Mouse (Mus musculus) lung, postnatal 4 days (tissue): ENCODE data around the gene Psmd14.

Source experiments
- DNase-seq, 2 experiments: peaks; one replicate each; pipeline ENCODE4 v3.0.0; 2021

Gene Psmd14

DNA sequence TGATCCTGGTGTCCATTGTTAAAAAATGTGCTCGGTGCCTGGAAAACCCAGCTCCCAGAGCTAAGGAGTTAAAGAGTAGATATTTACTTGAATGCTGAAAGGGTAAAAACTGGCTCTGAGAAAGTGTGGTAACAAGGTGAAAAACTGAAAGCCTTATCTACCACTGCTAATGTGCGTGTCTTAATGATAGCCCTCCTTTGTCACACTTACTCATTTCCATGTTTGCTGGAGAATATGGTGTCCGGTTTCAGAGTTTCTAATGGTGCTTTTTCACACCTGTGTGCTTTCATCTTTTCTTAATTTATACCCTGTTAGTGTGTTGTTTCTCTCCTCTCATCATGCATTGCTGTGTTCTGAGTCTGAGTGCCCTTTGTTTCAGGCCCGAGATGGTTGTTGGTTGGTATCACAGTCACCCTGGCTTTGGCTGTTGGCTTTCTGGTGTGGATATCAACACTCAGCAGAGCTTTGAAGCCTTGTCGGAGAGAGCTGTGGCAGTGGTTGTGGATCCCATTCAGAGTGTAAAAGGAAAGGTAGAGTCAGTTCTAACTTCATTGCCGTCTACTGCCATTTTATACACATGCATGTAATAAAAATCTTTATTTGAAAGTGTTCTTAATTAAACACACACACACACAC is 53.1 kb downstream of the Psmd14 start:
- DNase-seq: no peak

DNA sequence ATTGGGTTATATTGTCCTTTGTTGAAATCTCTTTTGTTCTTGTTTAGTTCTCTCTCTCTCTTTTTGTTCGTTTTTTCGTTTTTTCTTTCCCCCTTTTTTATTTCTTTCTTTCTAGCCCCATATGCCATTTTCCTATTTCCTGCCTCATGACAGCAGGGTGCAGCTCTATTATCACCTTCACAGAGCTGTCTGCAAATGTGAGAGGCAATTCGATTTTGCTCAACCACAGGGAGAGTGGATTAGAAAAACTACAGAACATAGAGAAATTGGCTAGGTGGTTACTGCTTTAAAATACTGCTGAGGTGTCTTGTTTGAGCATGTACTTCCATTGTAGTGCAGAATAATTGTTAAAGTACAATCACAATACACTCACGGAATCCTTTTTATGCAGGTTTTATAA is 54.0 kb downstream of the Psmd14 start:
- no peak for DNase-seq

DNA sequence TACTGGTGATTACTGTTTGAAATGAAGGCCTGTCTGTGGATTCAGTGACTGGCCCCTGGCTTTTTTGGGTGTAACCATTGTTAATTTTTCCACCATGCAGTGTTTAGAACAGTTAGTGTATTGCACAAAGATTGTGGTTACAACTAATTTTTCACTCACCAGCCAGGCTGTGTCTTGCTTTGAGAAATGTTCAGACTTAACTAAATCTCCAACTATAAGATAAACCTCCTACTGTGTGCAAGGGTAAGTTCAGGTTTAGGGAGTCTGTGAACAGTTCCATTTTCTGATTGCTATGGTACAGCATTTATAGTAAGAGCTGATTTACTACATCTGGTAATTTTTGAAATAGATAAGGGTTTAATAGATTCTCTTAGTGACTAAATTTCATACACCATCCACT is 69.3 kb downstream of the Psmd14 start:
- no peak for DNase-seq

DNA sequence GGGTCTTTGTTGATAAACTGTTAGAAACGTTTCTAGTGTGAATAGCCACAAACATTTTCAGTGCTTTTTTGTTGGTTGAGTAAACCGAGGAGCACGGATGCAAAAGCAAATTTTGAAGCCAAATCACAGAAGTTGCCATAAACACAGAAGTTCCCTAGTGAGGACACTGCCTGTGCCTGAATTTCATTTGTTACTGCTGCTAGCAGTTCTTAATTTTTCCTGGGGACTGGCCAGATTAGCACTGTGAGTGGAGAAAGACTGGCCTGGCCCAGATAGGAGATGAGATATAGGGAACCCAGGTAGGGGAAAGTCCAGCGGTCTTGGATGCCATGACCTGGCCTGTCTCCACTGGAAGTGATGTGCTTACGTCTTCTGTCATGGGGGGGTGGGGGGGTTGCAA is 83.5 kb downstream of the Psmd14 start:
- DNase-seq: no peak

DNA sequence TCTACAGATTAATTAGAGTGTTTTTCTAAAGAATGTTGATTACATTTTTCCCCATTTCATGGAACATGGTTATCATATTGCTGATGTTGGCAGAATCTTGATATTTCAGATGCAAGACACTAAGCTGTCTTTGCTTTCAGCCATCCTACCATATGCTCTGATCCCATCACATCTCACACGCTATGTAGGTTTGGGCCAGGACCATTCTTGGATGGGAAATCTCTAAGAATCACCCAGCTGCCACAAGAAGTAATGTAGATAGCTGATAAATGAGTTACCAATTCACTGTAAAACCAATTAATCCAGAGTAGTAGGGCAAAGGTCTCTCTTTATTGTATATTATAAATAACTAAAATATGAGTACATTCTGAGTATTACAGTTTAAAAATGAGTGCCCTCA is 86.6 kb downstream of the Psmd14 start:
- no peak for DNase-seq

DNA sequence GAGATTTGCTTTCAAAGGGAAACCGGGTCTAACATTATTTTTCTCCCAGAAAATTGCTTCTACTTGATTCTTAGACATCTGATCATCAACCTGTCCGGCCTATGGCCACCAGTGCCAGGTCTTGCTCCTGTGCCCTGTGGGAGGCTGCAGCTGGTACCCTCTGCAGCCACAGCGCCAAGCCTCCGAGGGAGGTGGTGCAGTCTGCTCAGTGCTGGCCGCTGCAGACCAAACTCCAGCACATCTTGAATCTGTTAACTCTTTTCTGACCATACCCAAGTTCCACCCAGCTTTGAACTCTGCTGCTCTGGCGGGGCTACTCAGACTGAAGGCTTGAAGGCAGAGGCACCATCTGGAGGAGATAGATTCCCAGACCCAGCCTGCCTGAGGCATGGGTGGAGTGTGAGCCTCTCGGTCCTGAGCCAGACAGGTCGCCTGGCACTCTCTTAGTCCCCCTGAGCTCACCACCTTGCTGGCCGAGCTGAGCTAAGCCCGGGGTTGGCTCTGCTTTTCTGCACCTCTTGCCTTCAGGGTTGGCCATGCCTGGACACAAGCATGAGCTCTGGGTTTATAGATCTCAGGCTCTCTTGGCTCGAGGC is 91.3 kb downstream of the Psmd14 start, which contains the start of gene Tbr1:
TSS of gene Tbr1 (plus strand) at position 275 of the 596 bp plus-strand sequence.
- peak in 1 of 2 experiments; percentile 21 for DNase-seq

DNA sequence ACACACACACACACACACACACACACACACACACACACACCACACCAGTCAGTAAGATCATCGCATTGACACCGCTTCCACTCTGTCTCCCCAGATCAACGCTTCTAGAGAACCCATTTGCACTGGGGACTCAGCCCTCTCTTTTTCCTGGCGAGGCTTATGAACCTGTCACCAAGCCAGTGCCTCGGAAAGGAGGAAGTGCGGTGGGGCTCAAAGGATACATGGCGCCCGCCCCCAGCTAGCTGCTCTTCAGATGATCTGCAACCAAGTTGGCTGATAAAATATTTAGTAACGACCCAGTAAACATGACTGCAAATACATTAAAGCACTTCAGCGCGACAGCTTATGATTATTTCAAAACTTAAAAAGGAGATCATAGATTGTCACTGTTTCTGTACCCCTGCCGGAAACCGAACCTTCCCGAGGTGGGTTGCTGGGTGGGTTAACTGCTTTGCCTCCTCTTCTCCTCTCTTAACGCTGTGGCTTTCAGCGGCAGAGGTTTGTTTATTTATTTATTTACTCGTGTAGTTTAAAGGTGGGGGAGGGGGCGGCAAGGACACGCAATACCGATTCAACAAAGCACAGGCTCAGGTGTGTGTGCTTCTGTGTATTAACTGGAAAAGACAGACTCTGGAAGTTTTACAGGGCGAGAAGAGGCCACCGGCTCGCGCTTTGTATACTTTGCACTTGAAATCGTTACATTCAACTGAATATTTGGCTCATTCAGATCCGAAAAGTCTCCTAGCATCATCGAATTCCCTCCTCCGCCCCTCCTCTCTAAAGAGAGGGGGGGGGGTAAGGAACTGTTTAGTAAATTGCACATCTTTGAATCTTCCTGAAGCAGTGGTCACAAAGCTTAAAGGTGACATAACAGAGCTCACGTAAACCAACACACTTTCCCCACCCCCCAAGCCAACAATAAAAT is 92.2 kb downstream of the Psmd14 start:
- peak; percentile 6 to 18 for DNase-seq

DNA sequence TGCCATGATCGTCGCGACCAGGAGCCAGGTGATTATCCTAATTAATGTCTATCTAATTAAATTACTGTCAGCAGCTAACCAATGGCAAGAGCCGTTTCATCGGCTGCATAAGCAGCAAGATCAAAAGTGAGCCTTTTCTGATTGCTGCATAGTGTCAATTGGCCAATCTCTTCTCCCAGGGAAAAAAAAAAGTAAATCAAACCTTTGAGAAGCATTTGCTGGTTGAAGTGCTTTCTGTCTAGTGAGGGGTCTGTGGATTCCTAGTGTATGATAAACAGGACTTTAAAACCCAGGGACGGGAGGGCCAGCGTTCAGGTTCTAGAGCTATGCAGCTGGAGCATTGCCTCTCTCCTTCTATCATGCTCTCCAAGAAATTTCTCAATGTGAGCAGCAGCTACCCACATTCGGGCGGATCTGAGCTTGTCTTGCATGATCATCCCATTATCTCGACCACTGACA is 92.9 kb downstream of the Psmd14 start:
- peak in 1 of 2 experiments; percentile 9 for DNase-seq

DNA sequence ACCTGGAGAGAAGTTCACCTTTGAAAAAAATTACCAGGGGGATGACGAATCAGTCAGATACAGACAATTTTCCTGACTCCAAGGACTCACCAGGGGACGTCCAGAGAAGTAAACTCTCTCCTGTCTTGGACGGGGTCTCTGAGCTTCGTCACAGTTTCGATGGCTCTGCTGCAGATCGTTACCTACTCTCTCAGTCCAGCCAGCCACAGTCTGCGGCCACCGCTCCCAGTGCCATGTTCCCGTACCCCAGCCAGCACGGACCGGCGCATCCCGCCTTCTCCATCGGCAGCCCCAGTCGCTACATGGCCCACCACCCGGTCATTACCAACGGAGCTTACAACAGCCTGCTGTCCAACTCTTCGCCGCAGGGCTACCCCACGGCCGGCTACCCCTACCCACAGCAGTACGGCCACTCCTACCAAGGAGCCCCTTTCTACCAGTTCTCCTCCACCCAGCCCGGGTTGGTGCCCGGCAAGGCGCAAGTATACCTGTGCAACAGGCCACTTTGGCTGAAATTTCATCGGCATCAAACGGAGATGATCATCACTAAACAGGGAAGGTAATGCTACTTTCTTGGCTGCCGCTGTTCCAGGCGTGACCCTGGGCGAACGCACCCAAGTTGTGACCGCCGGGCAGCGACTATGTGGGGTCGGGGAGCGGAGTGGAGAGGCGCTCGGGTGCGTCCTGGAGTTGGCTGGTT is 93.5 kb downstream of the Psmd14 start:
- DNase-seq: peak; percentile 10 to 30

DNA sequence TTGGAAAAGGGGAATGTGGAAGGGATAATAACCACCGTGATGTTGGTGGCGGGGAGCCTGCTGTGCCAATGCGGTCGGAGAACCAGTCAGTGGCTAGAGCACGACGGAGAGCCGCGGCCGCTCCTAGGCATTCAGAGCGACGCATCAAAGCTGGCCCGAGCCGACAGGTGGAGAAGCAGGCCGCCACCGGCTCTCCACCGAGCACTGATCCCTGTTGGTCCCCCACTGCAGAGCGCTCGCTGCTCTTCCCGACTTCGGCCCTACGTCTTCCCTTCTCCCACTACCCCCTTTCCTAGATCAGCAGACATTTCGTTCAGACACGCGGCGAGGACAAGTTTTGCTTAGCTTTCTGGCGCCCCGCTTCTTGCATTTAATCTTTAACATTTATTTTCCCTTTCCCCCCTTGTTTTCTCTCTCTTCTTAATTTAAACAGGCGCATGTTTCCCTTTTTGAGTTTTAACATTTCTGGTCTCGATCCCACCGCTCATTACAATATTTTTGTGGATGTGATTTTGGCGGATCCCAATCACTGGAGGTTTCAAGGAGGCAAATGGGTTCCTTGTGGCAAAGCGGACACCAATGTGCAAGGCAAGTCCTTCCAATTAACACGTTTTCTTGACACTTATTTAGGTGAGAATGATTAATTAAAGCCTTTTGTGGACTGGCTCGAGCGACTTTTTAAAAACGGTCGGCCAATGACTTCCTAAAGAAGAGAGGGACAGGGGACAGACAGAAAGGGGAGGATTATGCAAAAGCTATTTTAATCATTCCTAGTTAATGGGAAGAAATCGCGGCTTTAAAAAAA is 94.2 kb downstream of the Psmd14 start:
- peak in 1 of 2 experiments; percentile 17 for DNase-seq

DNA sequence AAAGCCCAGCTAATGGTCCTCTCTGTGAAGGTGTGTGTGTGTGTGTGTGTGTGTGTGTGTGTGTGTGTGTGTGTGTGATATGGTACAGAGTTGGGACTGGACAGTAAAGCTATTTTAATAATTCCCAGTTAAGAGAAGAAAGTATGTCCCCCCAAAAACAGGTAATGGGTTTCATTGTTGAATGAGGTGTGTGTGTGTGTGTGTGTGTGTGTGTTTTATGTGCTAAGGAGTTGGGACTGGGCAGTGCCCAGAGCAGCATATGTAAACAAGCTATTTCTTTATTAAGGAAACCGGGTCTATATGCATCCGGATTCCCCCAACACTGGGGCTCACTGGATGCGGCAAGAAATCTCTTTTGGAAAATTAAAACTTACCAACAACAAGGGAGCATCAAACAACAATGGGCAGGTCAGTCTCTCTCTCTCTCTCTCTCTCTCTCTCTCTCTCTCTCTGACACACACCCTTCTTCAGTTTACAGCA is 94.9 kb downstream of the Psmd14 start:
- no peak for DNase-seq

DNA sequence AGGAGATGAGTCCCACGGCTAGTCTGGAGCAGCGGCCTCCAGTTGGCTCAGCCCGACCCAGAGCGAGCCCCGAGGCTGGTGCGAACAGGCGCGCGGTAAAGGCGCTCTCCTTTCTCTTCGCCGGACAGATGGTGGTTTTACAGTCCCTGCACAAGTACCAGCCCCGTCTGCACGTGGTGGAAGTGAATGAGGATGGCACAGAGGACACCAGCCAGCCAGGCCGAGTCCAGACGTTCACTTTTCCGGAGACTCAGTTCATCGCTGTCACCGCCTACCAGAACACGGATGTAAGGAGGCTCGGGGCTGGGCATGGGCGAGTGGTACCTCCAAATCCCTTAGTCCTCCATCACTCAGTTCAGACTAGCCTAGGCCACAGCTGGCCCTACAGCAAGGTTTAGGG is 95.7 kb downstream of the Psmd14 start:
- DNase-seq: peak; percentile 18 to 25

DNA sequence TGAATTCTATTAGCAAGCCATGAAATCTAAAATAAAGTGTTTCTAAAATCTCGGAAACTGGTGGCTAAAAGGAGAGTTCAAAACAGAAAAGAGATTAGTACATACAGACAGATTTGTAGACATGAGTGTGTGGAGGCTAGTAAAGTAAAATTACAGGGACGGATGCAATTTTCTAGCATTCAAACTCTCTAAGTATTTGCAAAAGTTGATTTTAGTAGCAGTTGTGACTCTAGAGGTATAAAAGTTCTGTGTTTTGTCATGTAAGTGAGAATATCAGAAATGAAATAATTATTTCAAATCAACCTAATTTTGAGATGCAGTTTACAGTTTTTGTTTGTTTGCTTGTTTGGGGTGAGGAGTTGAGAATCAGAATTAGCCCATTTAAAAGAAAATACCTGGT is 96.3 kb downstream of the Psmd14 start:
- no peak for DNase-seq

DNA sequence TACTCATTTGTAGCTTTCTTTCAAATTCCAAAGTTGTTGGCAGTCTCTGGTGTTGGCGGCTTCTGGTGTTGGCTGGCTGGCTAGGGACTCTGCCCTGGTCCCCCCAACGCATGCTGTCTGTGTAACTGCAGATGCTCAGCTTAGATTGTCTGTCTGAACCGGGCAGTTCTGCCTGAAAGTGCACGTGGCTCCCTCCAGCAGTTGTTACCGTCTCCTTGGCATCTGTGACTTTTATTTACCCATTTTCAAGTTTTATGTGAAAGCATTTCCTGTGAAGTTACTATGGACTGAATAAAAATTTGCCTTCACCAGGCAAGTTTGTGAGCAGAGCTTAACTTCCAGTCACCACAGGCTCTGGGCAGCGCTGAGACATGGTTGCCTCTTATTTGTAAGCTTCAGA is 97.3 kb downstream of the Psmd14 start:
- no peak for DNase-seq

DNA sequence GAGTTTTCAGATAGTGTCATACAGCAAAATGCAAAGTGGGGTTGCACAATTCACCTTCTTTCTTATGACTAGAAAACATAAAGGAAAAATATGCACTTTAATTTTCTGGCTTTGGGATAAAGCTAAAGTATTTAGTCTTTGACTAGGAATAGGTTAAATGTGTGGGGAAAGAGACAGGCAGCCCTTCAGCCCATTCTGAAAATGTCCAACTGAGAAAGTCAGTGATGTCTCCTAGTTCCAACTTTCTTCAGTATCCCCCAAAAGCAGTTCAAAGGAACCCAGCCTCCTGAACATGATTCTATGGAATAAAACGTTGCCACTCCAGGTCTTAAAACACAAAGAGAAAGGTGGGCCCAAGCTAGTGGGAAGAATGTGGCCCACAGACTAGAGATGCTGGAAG is 97.9 kb downstream of the Psmd14 start:
- no peak for DNase-seq

DNA sequence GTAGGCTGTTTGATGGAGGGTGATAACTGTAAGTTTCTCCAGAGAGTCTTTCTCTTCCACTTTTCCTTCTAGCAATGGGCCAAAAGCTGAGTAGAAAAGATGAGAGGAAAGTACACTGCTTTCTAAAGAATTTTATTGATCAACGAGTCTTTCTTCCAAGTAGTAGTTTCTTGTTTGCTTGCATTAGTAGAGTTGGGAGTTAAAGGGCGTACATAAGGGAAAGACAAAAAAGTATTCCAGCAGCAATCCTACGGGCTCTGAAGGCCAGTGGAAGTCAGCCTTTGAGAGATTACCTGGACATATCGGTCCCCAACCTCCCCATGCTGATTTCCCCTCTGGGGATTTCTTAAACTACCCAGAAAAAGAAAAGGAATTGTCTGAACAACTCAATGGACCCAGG is 99.3 kb downstream of the Psmd14 start:
- DNase-seq: no peak

DNA sequence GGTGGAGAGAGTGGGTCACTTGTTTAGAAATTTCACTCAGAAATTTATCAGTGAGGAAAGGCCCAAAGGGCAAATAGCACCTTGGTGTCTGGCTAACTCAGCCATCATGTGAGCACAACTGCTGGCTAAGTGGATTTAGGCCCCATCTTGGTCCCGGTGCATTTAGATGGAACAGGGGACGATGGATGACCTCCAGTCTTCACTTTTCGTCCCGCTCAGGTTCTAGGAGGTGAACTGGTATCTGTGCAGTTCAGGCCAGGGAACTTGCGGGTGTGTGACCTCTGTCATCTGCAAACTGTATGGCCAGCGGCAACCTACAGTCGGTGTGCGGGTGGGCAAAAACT is 99.6 kb downstream of the Psmd14 start:
- DNase-seq: peak in 1 of 2 experiments; percentile 4

DNA sequence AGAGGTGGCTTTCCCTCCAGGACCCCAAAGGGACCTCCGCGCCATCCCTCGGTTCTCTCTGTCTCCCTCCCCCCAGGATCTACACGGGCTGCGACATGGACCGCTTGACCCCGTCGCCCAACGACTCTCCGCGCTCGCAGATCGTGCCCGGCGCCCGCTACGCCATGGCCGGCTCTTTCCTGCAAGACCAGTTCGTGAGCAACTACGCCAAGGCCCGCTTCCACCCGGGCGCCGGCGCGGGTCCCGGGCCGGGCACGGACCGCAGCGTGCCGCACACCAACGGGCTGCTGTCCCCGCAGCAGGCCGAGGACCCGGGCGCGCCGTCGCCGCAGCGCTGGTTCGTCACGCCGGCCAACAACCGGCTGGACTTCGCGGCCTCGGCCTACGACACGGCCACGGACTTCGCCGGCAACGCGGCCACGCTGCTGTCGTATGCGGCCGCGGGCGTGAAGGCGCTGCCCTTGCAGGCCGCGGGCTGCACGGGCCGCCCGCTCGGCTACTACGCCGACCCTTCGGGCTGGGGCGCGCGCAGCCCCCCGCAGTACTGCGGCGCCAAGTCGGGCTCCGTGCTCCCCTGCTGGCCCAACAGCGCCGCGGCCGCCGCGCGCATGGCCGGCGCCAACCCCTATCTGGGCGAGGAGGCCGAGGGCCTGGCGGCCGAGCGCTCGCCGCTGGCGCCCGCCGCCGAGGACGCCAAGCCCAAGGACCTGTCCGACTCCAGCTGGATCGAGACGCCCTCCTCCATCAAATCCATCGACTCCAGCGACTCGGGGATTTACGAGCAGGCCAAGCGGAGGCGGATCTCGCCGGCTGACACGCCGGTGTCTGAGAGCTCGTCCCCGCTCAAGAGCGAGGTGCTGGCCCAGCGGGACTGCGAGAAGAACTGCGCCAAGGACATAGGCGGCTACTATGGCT is 100.3 kb downstream of the Psmd14 start:
- DNase-seq: peak; percentile 52 to 71

DNA sequence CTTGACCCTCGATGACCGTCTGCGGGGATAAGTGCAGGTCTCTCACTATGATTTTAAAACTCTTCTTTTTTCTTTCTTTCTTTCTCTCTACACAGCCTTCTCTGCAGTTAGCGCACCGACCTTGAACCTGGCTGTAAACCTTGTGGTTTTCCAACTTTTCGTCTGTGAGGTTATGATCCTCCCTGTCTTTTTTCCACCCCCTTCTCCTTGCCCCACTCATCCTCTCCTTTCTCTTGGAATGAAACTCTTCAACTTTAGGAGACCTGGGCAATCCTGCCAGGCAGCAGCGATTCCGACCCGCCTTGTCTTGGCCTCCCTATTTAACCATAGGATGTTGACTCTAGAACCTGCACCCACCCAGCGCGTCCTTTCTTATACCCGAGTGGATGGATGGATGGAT is 101.0 kb downstream of the Psmd14 start:
- peak in 1 of 2 experiments; percentile 6 for DNase-seq

DNA sequence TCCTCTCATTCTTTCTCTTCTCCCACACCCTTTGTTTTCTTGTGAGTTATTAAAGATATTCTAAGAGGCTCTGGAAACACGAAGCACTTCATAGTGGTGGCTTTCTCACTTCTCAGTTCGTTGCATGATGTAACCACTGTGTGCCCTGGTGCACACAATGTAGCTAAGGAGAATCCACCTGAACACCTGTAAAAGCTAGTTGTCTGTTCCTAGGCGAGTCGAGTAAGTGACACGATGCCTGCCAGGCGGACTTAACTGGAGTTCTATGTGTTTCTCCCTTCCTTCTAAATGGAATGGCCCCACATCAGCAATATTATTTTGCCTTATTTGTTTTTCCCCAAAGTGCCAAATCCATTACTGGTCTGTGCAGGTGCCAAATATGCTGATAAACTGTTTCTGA is 101.6 kb downstream of the Psmd14 start:
- DNase-seq: peak in 1 of 2 experiments; percentile 7

DNA sequence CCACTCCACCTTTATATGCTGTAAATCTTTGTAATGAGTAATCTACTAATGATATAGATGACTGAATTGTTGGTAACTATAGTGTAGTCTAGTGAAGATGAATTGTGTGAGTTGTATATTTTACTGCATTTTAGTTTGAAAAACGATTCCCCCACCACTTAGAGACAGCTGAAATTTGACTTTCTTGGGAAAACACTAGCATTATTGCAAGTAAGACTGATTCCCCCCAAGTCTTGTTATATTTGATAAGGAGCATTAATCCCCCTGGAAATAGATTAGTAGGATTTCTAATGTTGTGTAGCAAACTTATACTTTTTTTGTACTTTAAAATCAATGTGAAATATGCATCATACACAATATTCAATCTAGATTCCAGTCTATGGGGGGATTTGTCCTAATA is 102.0 kb downstream of the Psmd14 start:
- DNase-seq: no peak
